Mouse (Mus musculus): Measurements from ENCODE around the gene Tada1. TPM values are rescaled to one million over a fixed set of nuclear protein-coding genes. Genes with fewer than 3 reads are reported as not detected.

Tada1 gene
- polyA plus RNA-seq (2012; rRNA removed; ENCODE audit: low replicate concordance) = 12.4 and 19.1 TPM in 2 replicates

DNA sequence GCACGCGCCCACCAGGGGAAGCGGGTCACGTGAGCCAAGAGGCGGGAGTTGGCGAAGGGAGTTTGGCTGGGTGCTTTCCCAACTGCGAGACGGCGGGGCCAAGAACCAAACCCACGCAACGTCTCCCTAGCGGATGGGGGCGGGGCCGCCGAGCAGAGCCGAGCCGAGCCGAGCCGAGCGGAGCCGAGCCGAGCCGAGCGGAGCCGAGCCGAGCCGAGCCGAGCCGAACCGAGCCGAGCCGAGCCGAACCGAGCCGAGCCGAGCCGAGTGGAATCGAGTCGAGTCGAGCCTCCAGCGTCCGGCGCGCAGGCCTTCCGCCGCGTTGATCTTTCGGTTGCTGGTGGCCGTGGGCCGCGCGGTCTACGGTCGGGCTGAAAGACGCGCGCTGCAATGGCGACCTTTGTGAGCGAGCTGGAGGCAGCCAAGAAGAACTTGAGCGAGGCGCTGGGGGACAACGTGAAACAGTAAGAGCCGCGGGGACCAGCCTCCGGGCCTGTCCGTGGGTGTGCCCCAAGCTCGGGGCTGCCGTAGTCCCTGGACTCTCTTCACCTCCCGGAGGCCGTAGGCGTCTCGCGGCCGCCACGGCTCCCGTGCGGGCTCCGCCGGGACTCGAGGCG, at the start of gene Tada1:
TSS of gene Tada1 (plus strand) at position 85 of the 617 bp plus-strand sequence.

DNA sequence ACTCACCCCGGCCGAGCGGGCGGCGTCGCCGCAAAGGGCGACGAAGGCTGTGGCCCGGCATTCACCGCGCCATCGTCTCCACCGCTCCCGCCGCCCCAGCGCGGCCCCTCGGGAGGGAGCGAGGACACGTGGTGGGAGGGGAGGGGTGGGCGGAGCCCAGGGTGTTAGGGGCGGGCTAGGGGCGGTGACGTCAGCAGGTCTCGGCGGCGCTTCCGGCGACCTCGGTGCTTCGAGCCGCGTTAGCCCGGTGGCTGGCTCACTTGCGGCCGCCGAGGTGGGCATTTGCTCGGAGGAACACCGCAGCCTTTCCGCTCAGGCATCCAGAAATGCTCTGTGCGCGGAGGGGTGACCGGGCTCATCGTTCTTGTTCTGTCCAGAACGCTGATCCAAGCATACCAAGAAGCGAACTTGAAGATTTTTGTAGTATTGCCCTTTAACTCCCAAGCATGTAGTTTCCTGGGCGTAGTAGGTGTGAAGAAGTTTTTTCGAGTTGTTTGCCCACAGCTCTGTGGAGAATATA, 30.9 kb downstream of the Tada1 start, which contains the start of gene Pogk:
TSS of gene Pogk (minus strand) at position 163 of the 520 bp plus-strand sequence.

Other genes with a start within 250 kb of the Tada1 start
- gene Gpa33, start 248.9 kb upstream of the Tada1 start, polyA plus RNA-seq (2012; rRNA removed; ENCODE audit: low replicate concordance) = 0.53 and 0.76 TPM in 2 replicates
- gene Mael, start 140.3 kb upstream of the Tada1 start, polyA plus RNA-seq (2012; rRNA removed; ENCODE audit: low replicate concordance) = 0.08 TPM in 1 of 2 replicates, not detected in the other
- 1.2 and 3.0 TPM in 2 replicates for gene Ildr2, start 125.0 kb upstream of the Tada1 start, polyA plus RNA-seq (2012; rRNA removed; ENCODE audit: low replicate concordance)
- gene Pogk, start 30.8 kb downstream of the Tada1 start, polyA plus RNA-seq (2012; rRNA removed; ENCODE audit: low replicate concordance) = 6.9 and 19.2 TPM in 2 replicates
- gene Gm4846, start 118.5 kb downstream of the Tada1 start, polyA plus RNA-seq (2012; rRNA removed; ENCODE audit: low replicate concordance) = not detected in 2 replicates

Data from mammary gland, adult 2 months (tissue).